Mouse (Mus musculus) cerebellum, postnatal 25 days (tissue): ENCODE measurements around the gene Gm29776.
A peak's percentile ranks its signal among the peaks of the same experiment; 100 is the strongest.

Experiments
- DNase-seq, 2 experiments: peaks; one replicate each; pipeline ENCODE4 v3.0.0; 2021; ENCODE audit warnings: mixed read lengths in 2 of 2

The Gm29776 gene

DNA sequence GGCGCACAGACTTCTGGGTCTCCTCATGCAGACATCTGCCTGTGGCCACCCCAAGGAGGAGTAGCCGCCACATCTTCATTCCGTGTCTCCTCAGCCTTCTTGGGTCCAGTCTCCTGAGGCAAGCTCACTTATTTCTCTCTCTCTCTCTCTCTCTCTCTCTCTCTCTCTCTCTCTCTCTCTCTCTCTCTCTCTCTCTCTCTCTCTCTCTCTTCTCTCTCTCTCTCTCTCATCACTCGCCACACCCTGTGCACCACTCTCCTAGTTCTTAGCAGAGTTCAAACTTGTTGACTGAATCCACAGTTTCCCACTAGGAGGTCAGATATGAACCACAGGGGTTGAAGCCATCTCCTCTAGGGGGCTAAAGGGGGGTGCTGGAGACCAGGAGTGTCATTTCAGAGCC lies at the start of gene Gm29776:
Gm29776 (minus strand) TSS at position 101 of the 400 bp plus-strand sequence.
- no peak for DNase-seq

- no peak for DNase-seq
Observed at GRCm38 (mm10) chr14:54746038-54746437, 47.4 kb upstream of the Gm29776 start.

- no peak for DNase-seq
Observed at GRCm38 (mm10) chr14:54744473-54744872, 45.8 kb upstream of the Gm29776 start.

- DNase-seq = no peak
Observed at GRCm38 (mm10) chr14:54742375-54742774, 43.7 kb upstream of the Gm29776 start.

DNA sequence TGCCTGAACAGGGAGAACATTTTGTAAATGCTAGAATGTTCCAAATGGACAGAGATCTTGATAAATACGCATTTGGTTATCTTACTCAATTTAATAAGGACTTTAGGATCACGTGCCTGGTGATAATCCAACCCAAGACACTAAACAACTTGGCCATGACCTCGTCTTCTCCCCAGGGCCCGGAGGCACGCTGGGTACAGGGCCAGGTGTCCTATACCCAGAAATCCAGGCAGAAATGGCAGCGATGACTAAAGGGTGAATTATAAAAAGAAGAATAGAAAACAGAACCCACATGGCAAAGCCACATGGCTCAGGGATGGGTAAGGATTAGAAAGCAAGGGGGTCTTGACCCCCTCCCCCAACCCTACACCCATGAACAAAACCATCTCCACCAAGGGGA lies 43.1 kb upstream of the Gm29776 start:
- no peak for DNase-seq

GRCm38 (mm10) chr14:54737634-54738033 lies 39.0 kb upstream of the Gm29776 start:
- DNase-seq = peak; percentile 57 to 66

GRCm38 (mm10) chr14:54736555-54737552 lies 38.2 kb upstream of the Gm29776 start:
- DNase-seq = no peak

DNA sequence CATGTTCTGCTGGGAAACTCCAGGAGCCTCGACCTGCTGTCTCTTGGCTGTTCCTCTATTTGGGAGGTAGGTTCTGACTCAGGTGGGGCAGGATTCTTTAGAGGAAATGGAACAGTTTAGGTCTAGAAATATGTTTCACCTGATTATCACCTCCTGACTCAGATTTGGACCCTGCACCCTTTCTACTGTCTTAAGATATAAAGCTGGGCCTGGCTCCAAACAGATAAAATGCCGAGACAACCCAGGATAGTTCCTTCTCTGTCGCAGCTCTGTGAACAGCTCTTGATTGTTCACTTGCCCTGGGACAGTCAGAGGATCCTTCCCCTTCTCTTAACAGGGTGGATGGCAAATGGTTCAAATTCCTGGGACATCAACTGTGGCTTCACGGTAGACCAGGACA lies 36.6 kb upstream of the Gm29776 start:
- DNase-seq = no peak

GRCm38 (mm10) chr14:54734004-54734403 lies 35.4 kb upstream of the Gm29776 start:
- DNase-seq = no peak

DNA sequence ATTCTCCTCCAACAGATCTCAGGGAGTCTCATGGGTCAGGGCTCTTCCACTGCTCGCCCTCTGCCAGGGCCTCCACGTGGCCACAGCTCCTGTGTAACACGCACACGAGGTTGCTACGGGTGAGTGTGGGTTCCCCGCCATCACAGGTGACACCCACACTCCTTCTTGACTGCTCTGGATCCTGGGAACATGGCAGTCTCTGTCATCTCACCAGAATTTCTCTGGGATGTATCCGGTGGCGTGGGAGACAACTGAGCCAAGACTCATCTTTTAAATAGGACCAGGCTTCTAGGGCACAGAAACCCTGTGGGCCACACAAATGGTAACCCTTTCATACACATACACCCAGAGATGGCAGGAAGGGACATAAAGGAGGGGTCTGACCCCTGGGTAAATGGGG lies 33.6 kb upstream of the Gm29776 start:
- no peak for DNase-seq

DNA sequence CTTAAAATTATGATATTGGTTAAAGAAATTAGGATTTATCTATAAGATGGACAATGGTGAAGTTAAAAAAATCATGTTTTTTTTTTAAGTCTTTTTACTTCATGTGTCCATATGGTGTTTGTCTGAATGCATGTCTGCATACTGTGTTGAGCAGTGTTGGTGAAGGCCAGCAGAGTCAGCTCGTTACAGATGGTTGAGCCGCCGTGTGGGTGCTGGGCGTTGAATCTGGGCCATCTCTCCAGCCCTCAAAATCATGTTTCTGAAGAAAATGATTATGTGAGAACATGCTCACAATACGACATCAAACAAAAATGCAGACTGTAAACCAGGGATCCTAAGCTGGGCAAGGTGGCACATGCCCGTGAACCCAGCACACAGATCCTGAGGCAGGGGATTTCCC lies 31.7 kb upstream of the Gm29776 start:
- DNase-seq = peak; percentile 67 to 75

DNA sequence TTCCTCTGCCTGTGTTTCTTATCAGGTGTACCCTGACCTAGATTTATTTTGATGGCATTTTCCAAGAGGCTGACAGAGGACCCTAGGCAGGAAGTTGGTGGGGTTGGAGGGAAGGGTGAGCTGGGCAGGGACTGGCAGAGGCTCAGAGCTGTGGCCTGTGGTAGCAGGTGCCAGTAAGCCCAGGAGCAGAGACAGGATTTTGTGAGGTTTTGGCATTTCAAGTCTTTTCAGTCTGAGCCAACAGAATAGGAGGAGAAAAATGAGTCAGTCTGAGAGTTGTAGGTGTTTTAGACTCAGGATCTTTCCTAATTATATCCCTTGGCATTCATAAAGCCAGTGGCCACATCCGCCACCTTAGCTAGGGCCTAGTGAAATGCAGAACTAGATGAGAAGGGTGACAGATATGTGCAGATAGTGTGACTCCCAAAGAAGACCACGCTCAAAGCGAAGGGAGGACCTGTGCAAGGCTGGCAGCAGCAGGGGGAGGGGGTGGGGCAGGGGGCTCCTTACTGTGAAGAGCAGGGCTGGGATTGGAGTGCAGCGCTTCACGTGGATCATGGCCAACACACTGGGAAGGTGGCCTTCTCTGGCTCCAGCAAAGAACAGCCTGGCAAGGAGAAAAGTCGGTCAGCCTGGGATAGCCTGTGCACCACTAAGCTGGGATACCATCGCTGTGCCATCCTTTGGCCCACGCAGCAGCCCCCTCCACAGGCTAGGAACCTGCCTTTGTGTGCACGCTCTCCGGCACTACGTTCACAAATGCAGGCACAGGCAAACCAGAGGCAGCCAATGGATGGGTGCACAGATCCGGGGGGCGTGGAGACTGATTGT lies 30.4 kb upstream of the Gm29776 start:
- peak; percentile 60 to 68 for DNase-seq

DNA sequence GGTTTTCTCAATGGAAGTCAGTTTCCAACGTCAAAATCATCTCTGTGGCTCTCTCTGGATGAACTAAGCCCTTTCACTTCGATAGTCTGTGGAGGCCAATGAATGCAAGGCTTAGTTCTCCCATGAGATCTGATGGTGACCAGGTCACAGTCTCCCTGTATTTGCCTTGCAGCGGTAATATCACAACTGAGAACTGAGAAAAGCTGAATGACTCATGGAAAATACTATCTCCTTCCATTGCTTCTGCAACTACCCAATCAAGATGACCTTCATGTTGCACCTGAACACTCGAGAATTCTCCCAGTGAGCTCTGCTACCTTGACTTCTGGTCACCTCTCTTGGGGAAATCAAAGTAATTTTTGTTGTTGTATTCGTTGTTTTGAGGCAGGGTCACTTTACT lies 28.9 kb upstream of the Gm29776 start:
- DNase-seq = no peak

DNA sequence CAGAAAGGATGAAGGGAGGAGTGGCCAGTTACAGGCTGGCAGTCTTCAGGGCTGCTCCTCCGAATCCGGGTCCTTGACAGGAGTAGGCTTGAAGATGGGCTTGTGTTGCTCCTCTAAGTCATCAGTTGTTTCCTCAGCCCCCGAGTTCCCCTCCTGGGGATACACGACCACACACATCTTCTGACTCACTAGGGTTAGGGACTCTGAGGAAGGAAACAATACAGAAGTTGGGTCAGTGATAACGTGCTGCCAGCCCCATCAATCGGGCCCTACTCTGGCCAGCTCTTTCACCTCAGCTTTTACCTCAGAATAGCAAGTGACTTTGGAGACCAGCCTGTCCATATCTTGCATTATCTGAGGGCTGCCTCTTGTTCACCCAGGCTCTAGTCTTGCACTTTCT lies 25.4 kb upstream of the Gm29776 start:
- DNase-seq = no peak

DNA sequence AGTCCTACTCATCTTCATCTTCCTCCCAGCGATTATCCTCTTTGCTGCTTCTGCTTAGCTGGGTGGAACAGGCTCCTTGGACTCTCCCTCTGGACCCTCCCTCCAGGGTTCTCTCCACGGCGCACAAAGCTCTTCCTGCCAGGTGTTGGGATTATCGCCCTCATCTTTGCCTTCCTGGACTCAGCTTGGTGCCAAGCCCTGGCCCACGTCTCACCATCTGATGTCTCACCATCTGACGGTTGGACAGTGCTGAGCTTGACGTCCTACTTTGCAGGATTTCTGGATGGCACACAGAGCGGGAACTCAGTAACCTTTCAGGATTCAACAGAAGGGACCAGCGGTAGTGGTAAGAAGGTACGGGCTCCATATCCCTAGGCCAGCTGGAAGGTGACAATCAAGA lies 23.1 kb upstream of the Gm29776 start:
- DNase-seq = peak; percentile 67 to 76

- DNase-seq = peak; percentile 69 to 72
Observed at GRCm38 (mm10) chr14:54720654-54721350, 22.2 kb upstream of the Gm29776 start.

DNA sequence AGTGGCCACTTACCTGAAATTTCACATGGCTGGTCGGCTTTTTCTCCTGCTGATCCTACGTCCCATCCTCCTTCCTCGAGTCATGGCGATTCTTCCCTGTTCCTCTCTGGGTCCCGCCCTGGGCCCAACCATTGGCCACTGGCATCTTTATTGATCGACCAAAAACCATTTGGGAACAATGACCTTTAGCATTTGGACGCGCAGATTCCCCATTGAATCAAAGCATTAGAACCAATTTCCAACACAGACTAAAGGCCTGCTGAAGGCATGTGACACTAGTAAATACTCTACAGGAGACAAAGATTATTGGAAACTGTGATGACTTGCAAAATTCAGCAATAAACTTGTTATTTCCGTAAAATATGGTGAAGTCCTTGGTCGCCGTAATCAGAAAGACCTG lies 21.4 kb upstream of the Gm29776 start:
- DNase-seq = no peak

GRCm38 (mm10) chr14:54715402-54715801 lies 16.8 kb upstream of the Gm29776 start:
- DNase-seq = no peak

- peak; percentile 61 to 62 for DNase-seq
Observed at GRCm38 (mm10) chr14:54714617-54715081, 16.0 kb upstream of the Gm29776 start.

DNA sequence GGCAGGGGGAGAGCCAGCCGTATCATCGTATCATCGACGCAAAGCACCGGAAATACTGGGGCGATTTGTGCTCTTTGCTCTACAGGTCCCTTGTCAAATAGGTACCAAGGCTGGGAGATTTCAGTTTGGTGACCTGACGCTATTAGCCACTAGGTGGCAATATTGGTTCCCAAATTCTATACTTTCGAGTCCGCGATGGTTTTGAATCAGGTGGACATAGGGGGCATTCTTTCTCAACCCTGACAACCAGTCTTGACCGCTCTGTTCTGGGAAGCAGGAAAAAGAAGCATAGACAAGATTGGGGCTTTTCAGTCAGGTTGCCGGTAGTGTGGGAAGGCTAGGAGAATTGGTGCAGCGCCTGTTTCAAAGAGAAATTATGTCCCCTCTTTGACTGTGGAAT lies 15.5 kb upstream of the Gm29776 start:
- DNase-seq = peak; percentile 82 to 84

GRCm38 (mm10) chr14:54712861-54713260 lies 14.2 kb upstream of the Gm29776 start:
- DNase-seq = no peak

GRCm38 (mm10) chr14:54712074-54712473 lies 13.4 kb upstream of the Gm29776 start, which contains the start of gene Cebpe:
Cebpe (minus strand) TSS chr14:54712174.
- DNase-seq = no peak

DNA sequence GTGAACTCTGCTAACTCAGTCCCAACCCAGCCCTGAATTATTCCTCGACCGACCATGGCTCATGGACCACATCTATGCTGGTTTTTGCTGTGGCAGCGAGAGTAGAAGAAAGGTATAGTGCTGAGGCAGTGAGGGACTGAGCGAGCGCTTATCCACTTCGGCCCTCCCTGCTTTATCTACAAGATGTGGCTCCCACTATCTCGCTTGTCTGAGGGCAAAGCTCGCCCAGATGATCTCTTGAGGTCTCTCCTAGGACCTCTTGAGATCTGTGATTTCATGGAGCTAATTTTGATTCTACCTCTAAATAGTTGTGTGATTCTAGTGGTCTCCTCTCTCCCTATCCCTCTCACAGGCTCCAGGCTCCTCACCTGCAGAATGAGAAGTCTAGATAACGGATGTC lies 10.4 kb upstream of the Gm29776 start:
- no peak for DNase-seq
